ENCODE assay signal across 24 mouse cellular contexts in genomic region chr17:28470876-28471275, GRCm38 (mm10). TPM values are rescaled to one million over a fixed set of nuclear protein-coding genes. Genes with fewer than 3 reads are reported as not detected.
DNase-seq lines count a peak whose midpoint lies in the region; ATAC-seq and TF ChIP-seq lines count a peak whose summit lies in the region.
"Had no signal": no experiment of that assay in that cellular context is flagged by ENCODE, and none has a peak within 500 bp of the region (broad histone marks: within the 10 kb centered on the region; RNA-seq: fewer than 3 reads in every experiment).

No protein-coding gene starts in this region.

- no peak overlapping the region for H3K4me2 ChIP-seq in kidney, postnatal 0 days (ENCODE audit: low read length)
- H3K4me2 ChIP-seq: embryonic facial prominence, embryonic 13.5 days; forebrain, embryonic 13.5 days; hindbrain, embryonic 13.5 days had no signal

- no peaks in the 10 kb centered on the region for H3K9me3 ChIP-seq in kidney, postnatal 0 days (replicated peaks; ENCODE audit: low read length)
- H3K9me3 ChIP-seq: embryonic facial prominence, embryonic 13.5 days; forebrain, embryonic 13.5 days; heart, embryonic 10.5 days; hindbrain, embryonic 13.5 days had no signal

- H3K27ac ChIP-seq in kidney, postnatal 0 days = no peak overlapping the region
- H3K27ac ChIP-seq in embryonic fibroblast, embryonic 13.5 days (ENCODE audit: insufficient read depth, low read length) = peak overlapping the region; percentile 86
- H3K27ac ChIP-seq: embryonic facial prominence, embryonic 13.5 days; forebrain, embryonic 13.5 days; hindbrain, embryonic 13.5 days; hindbrain, postnatal 0 days had no signal

- no peak for TF ChIP-seq POLR2A in embryonic fibroblast, embryonic 13.5 days (IDR thresholded peaks at IDR 0.05; ENCODE audit: low read depth, low read length)

- DNase-seq in heart, adult 11 months = peak; percentile 84
- no peak for DNase-seq in heart, adult 18-20 months
- DNase-seq in kidney, postnatal 0 days (ENCODE audit: low spot score) = peak; percentile 73
- DNase-seq in kidney, postnatal 4 days = no peak
- peak; percentile 71 for DNase-seq in 416B (ENCODE audit: low read depth)
- no peak for DNase-seq in heart, postnatal 25 days (ENCODE audit: low spot score)
- DNase-seq: adrenal gland, postnatal 14 days; cerebellum, adult 18-20 months; cerebellum, adult 9-11 months; forebrain, postnatal 0 days; gastrocnemius, postnatal 14 days; heart, postnatal 10 days had no signal

- ATAC-seq in kidney, postnatal 0 days (replicated peaks; ENCODE audit: low FRiP score, low read depth) = no peak
- ATAC-seq: forebrain, embryonic 13.5 days; forebrain, postnatal 0 days; hindbrain, postnatal 0 days had no signal

- H3K4me1 ChIP-seq in kidney, postnatal 0 days (replicated peaks; ENCODE audit: insufficient read depth, low read length) = peaks cover 14% of the 10 kb centered on the region
- H3K4me1 ChIP-seq in embryonic fibroblast, embryonic 13.5 days (ENCODE audit: control insufficient read depth, insufficient read depth, low read length) = peaks cover 18% of the 10 kb centered on the region
- H3K4me1 ChIP-seq: hindbrain, embryonic 13.5 days had no signal

- no peak overlapping the region for H3K4me3 ChIP-seq in kidney, postnatal 0 days (replicated peaks; ENCODE audit: low read depth, low read length)
- H3K4me3 ChIP-seq in embryonic fibroblast, embryonic 13.5 days (ENCODE audit: insufficient read depth, low read length) = no peak overlapping the region
- H3K4me3 ChIP-seq: embryonic facial prominence, embryonic 13.5 days; forebrain, embryonic 13.5 days; heart, embryonic 10.5 days; hindbrain, embryonic 13.5 days had no signal

- H3K9ac ChIP-seq in kidney, postnatal 0 days (ENCODE audit: low read depth, low read length) = no peak overlapping the region
- H3K9ac ChIP-seq: embryonic facial prominence, embryonic 13.5 days; forebrain, embryonic 13.5 days; forebrain, postnatal 0 days; hindbrain, embryonic 13.5 days had no signal

- WGBS in kidney, postnatal 0 days = 35% methylated on average over 6 of the region's 6 CpGs

- intact Hi-C loops in heart, postnatal 25 days (cut with DNase I) = no loop called here

- H3K36me3 ChIP-seq in kidney, postnatal 0 days (ENCODE audit: insufficient read depth, low read length) = no peaks in the 10 kb centered on the region
- H3K36me3 ChIP-seq: embryonic facial prominence, embryonic 13.5 days; heart, embryonic 10.5 days; hindbrain, embryonic 13.5 days had no signal

- no peaks in the 10 kb centered on the region for H3K27me3 ChIP-seq in kidney, postnatal 0 days (ENCODE audit: insufficient read depth, low read length)
- H3K27me3 ChIP-seq: embryonic facial prominence, embryonic 13.5 days; forebrain, embryonic 13.5 days; hindbrain, embryonic 13.5 days had no signal

- TF ChIP-seq CTCF in kidney, postnatal 0 days (IDR thresholded peaks at IDR 0.05; ENCODE audit: low read depth) = no peak
- TF ChIP-seq CTCF in embryonic fibroblast, embryonic 13.5 days (IDR thresholded peaks at IDR 0.05; ENCODE audit: borderline replicate concordance, insufficient read depth, low read length) = no peak

RNA-seq across cellular contexts. Expression of gene Fkbp5, which starts 46.5 kb away (rescaled TPM):
- total RNA-seq in heart, adult 18-20 months (2021) = 100 to 1,000 TPM in 1 of 2 experiments, 10 to 100 TPM in 1; 65.4 to 103 TPM
- 16.2 and 20.4 TPM in 2 replicates for polyA plus RNA-seq in kidney, postnatal 0 days (2015; fragmentation: Nextera tagmentation; extraction: Ambion mirVana)
- 30.7 and 31.3 TPM in 2 replicates for polyA plus RNA-seq in embryonic fibroblast, embryonic 13.5 days (2011; ENCODE audit: insufficient read length, low read depth, missing spikeins)
- total RNA-seq in heart, postnatal 25 days (2021) = 10 to 100 TPM; 33.0 to 41.0 TPM

RNA-seq across cellular contexts. Expression of gene Armc12, which starts 59.7 kb away (rescaled TPM):
- total RNA-seq in heart, adult 18-20 months (2021) = not detected
- not detected in 2 replicates for polyA plus RNA-seq in kidney, postnatal 0 days (2015; fragmentation: Nextera tagmentation; extraction: Ambion mirVana)
- polyA plus RNA-seq in embryonic fibroblast, embryonic 13.5 days (2011; ENCODE audit: insufficient read length, low read depth, missing spikeins) = not detected in 2 replicates
- total RNA-seq in heart, postnatal 25 days (2021) = not detected
- total RNA-seq: adrenal gland, postnatal 14 days; forebrain, postnatal 0 days; gastrocnemius, adult 18-20 months; gastrocnemius, postnatal 14 days; granulocyte monocyte progenitor cell, adult 5-6 weeks; heart, postnatal 10 days; hematopoietic stem cell, adult 5-6 weeks; hindbrain, postnatal 0 days; MEL had no signal
- polyA plus RNA-seq: C2C12; embryonic facial prominence, embryonic 13.5 days; forebrain, embryonic 13.5 days; forebrain, postnatal 0 days; heart, embryonic 14.5 days; hindbrain, embryonic 13.5 days; hindbrain, postnatal 0 days had no signal

Comparison
In these comparisons a context has a peak if more than half of its experiments do, and no peak if none do; other contexts are left out.
1. DNase-seq: peak in heart, adult 11 months (single experiment), kidney, postnatal 0 days (single experiment) and 416B (single experiment); none in heart, adult 18-20 months (0 of 2), kidney, postnatal 4 days (0 of 2) and heart, postnatal 25 days (single experiment).